Mouse (Mus musculus) G1E (cell line): ENCODE measurements at regions not wholly inside any gene's neighbourhood (a gene's known extent, or its start where the extent isn't known, plus 50 kb on each side); places are given as distances from the start of the nearest gene placed in this dataset.

ENCODE experiments used
- ATAC-seq: 2 replicates; pipeline ENCODE4 v1.8.0; 2016; ENCODE audit warnings: mild to moderate bottlenecking; ENCODE audit not compliant: insufficient number of reproducible peaks, poor library complexity, low FRiP score, severe bottlenecking; ENCODE audit errors: extremely low read depth
- DNase-seq: peaks from one replicate; pipeline ENCODE4 v3.0.0; 2012; ENCODE audit warnings: low spot score
- H3K27me3 ChIP-seq: 2 replicates; pipeline ENCODE4 v1.6.1; 2012; ENCODE audit warnings: mild to moderate bottlenecking, low read length, inconsistent platforms; ENCODE audit not compliant: insufficient read depth
- H3K36me3 ChIP-seq: replicated peaks from 2 replicates; pipeline ENCODE3; 2012; ENCODE audit warnings: mild to moderate bottlenecking, inconsistent platforms
- H3K4me1 ChIP-seq: 2 replicates; pipeline ENCODE4 v1.6.1; 2012; ENCODE audit warnings: low read depth, low read length, inconsistent platforms, mixed read lengths; ENCODE audit not compliant: insufficient read depth
- H3K4me3 ChIP-seq: 2 replicates; pipeline ENCODE4 v1.5.1; 2012; ENCODE audit warnings: low read depth, mild to moderate bottlenecking, inconsistent platforms, low read length, moderate library complexity, mixed read lengths
- H3K9me3 ChIP-seq: replicated peaks from 2 replicates; pipeline ENCODE4 v1.6.1; 2012; ENCODE audit warnings: inconsistent platforms
- CTCF ChIP-seq: IDR thresholded peaks from 2 replicates; pipeline ENCODE4 v1.5.1; 2012; ENCODE audit warnings: low read depth, low read length, inconsistent platforms, mixed read lengths
- GATA1 ChIP-seq: IDR thresholded peaks from 2 replicates; pipeline ENCODE4 v1.6.1; 2012; ENCODE audit warnings: borderline replicate concordance, low read length, inconsistent platforms, mixed read lengths
- GATA2 ChIP-seq: IDR thresholded peaks from 2 replicates; pipeline ENCODE4 v1.6.1; 2012; ENCODE audit warnings: low read depth, low read length, inconsistent platforms, borderline replicate concordance
- POLR2AphosphoS5 ChIP-seq: IDR thresholded peaks from 2 replicates; pipeline ENCODE4 v1.6.1; 2012; ENCODE audit warnings: low read depth, low read length, inconsistent platforms; ENCODE audit not compliant: insufficient replicate concordance
- TAL1 ChIP-seq: conservative IDR thresholded peaks from 2 replicates; pipeline ENCODE4 v1.6.1; 2012; ENCODE audit warnings: low read depth, low read length, inconsistent platforms, mixed read lengths

- TF ChIP-seq POLR2AphosphoS5: no peak
- no peak for TF ChIP-seq GATA2
- TF ChIP-seq TAL1: no peak
- no peak for TF ChIP-seq CTCF
- TF ChIP-seq GATA1: no peak
- Histone ChIP-seq H3K4me3 (no peak overlapping the region), H3K36me3 (no peaks in the 10 kb centered on the region), H3K27me3 (no peaks in the 10 kb centered on the region), H3K9me3 (no peaks in the 10 kb centered on the region), H3K4me1 (no peaks in the 10 kb centered on the region)
- no peak for ATAC-seq
- no peak for DNase-seq
These were observed 54.1 kb upstream of the Elovl6 start for GRCm38 (mm10) chr3:129478093-129478492.

- DNase-seq (no peak), ATAC-seq (no peak)
- Histone ChIP-seq H3K27me3 (no peaks in the 10 kb centered on the region), H3K4me1 (no peaks in the 10 kb centered on the region), H3K9me3 (no peaks in the 10 kb centered on the region), H3K4me3 (no peak overlapping the region), H3K36me3 (no peaks in the 10 kb centered on the region)
- no peak for TF ChIP-seq GATA2
- TF ChIP-seq POLR2AphosphoS5: no peak
- TF ChIP-seq GATA1: no peak
- TF ChIP-seq TAL1: no peak
- no peak for TF ChIP-seq CTCF
These were observed 50.9 kb upstream of the Elovl6 start for GRCm38 (mm10) chr3:129481293-129481692.
